Mouse (Mus musculus) cerebellum, postnatal 25 days (tissue): Measurements from ENCODE around the gene Apbb2.

Experiments
- DNase-seq, 2 experiments: peaks; one replicate each; pipeline ENCODE4 v3.0.0; 2021; ENCODE audit warnings: mixed read lengths in 2 of 2

The Apbb2 gene

DNA sequence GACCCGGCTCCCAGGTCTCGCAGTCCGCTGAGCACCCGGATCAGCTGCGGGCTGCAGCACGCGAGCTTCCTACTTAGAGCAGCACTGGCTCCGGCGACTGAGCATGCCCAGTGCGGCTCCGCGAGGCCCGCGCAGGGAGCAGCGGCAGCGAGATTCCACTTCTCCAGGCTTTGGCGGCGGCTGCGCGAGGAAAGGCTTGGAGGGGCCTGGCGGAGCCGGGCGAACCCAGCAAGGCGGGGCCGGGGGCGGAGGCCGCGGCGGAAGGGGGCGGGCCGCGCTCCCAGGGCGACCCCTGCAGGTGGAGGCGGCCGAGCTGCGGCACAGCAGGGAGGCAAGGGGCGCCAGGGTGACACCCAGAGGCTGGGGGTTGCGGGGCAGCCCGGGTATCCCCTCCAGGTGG, at the start of gene Apbb2:
TSS of gene Apbb2 (minus strand) at position 188 of the 400 bp plus-strand sequence.
- DNase-seq: peak; percentile 96 to 97

DNA sequence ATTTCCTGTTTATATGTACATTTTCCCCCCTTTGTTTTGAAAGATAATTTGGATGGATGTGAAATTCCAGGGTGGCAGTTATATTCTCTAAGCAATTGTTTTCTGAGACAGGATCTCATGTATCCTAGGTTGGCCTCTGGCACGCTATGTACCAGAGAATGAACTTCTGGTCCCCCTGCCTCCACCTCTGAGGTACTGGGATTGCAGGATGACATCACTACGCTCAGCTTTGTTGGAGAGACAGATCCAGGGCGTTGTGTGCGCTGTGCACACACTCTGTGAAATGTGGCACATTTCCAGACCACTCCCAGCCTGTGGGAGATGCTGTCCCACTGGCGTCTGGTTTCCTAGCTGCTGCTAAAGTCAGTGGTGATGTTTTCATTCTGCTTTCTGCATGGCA, 35.6 kb upstream of the Apbb2 start:
- DNase-seq: no peak

DNA sequence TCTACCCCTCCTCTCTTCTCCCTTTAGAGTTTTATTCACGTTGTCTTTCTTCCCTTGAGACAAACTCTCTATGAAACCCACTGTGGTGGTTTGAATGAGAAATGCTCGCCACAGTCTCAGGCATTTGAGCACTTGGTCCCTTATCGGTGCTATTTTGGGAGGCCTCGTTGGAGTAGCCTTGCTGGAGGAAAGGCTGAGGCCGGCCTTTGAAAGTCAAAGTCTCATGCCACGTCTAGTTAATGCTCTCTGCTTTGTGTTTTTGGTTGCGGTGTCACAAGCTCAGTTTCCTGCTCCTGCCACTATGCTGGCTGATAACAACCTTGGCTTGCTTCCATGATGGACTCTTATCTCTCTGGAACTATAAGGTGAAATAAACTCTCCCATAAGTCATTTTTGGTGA, 28.9 kb upstream of the Apbb2 start:
- no peak for DNase-seq

DNA sequence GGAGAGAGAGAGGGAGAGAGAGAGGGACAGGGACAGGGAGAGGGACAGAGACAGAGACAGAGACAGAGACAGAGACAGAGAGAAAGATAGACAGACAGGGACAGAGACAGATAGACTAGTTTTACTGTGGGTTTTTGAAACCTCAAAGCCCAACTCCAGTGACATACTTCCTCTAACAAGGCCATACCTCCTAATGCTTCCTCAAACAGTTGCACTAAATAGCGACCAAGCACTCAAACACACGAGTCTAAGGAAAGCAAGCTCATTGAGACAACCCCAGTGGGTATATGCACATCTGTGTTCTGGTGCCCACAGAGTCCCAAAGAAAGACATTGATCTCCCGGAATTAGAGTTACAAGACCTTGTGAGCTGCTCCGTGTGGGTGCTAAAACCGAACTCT, 24.7 kb upstream of the Apbb2 start:
- DNase-seq: no peak

DNA sequence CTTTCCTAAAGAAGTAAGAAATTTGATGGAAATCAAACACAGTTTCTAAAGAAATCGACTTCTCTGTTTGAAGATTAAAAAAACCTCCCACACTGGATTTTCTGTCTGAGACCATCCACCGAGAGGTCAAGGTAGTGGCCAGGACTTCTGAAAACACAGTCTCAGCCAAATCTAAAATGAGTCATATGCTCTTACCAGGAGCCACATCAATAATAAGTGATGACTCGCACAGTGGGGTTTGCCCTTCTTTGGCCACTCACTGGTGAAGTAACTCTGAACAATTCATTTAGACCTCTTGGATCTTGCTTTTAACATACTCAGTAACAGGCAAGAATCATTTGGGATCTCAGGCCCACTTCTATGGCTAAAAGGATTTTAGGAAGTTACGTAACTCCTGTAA, 23.6 kb upstream of the Apbb2 start:
- DNase-seq: no peak

DNA sequence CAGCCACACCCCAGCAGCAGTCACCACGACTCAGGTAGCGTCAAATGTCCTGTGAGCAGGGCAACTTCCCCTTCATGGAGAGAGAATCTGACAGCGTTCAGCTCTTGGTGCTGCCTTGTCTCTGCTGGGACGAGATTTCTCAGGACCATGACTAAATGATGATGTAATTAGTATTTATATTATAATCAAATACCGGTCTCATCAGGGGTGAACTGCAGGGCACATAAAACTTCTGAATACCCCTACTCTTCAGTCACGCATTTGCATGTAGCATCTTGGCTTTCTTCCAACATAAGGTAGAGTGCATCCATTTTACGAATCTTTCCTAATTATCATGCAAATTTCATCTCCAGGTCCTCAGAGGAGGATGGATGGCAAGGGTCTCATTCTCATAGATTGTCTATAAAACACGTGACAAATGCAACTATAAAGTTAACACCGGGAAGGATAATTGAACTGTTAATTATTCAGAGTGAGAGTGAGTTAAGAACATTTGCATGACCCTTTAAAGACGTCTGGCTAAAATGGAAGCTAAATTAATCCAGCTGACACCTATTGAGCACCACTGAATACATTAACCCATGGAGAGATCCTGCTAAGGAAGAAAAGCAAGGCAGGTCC, 17.0 kb upstream of the Apbb2 start:
- DNase-seq: no peak

DNA sequence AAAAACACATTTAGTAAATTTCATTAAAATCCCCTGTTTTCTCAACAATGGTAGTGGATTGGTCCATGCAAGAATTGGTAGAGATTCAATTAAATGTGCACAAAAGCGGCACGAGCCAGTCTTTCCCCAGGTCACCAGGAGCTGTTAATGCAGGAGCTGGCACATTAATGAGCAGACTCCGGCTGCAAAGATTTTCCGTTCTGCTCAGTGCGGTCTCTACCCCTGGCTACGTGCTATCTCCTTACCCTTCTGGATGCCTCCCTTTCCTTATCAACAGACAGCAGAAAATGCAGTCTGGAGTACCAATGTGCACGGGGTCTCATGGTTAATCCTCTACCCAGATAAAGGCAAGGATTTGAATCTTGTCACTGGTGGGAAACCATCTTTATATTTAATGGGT, 9.2 kb upstream of the Apbb2 start:
- no peak for DNase-seq

DNA sequence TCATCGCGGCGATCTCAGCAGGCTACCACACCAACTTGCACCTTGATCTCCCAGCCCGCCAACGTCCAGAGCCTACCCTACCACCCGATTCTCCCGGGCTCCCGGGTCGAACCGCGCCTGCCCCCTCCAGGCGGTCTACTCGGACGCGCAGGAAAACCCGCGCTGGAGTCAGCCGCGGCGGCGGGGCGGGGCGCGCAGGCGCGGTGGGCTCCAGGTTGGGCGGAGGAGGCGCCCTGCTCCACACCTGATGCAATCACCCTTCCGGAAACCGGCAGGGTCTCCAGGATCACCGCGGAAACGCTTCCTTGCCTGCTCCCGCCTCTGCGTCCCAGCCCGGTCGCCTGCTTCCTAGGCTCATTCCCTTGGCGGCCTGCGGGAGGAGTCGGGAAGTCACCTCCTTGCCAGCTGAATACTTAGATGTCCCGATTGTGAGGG, 1.6 kb upstream of the Apbb2 start:
- peak; percentile 92 to 95 for DNase-seq

DNA sequence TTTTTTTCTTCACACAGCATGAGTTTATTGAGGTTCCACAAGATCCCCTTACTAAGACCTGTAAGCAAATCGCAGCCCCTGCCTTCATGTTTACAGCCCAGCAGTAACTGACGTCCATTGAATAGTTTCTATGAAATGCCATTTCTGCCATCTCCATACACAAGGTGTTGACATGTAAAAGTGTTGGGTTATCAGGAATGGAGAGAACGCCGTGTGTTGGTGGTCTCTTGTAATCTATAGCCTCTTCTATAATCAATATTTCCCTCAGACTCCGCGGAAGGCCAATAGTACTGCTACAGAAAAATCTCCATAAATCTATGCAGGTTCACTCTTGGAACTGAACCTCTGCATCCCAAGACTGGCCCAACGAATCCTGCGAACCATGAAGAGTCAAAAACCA, 1.1 kb upstream of the Apbb2 start:
- no peak for DNase-seq

DNA sequence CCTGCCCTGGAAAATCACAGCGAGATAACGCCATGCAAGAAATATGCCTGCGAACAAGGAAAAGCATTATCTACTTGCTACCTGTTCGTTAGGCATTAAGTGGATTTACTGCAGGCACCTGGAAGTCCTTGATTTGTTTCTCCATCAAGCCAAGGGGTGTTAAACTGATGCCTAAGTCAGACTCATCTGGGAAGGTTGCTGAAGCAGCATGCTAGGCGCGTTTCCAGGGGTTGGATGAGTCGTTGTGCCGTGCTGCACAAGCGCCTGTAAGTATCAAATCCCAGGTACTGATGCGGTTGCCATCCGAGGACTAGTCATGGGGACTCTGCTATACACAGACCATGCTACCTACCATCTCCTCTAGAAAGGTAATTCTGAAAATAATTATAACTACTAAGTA, 611 bp upstream of the Apbb2 start:
- peak in 1 of 2 experiments; percentile 62 for DNase-seq

DNA sequence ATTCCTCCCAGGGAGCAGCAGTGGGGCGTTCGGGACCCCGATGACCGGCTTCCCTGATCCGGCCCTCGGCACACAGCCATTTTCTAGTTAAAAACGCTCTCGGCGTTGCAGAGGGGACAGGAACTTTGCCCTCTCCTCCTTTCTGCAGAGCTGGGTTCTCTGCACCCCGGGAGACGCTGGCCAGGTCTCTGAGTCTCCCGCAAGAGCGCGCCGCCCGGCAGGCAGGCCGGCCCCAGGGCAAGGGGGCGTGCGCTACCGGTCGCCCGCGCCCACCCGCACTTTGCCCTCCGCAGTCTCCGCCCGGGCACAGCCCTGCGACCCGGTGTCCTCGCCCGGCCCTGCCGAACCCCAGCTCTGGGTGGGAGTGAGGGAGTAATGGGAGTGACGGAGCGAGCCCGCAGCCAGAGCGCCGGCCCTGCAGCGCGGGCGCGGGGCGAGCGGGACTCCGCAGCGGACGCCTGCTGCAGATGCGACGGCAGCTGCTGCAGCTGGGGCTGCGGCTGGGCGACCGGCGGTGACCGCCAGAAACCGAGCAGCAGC, 593 bp downstream of the Apbb2 start:
- DNase-seq: peak; percentile 69 to 71

DNA sequence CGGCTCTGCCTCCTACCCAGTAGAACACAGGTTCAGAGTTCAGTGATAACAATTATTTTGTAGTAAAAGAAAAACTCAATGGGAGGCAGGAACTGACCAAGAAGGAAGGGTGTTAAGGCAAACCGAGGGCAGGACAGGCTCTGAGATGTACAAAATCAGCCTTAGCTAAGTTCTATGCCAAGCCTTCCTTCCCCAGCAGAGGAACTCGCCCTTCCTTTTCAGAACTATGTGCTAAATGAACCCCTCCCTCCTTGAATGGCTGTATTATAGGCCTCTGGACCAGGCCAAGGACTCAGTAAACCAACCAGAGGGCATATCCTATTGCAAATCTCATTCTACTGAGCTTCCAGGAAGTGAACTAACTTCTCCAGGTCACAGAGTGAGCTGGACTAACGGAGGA, 3.6 kb downstream of the Apbb2 start:
- no peak for DNase-seq

DNA sequence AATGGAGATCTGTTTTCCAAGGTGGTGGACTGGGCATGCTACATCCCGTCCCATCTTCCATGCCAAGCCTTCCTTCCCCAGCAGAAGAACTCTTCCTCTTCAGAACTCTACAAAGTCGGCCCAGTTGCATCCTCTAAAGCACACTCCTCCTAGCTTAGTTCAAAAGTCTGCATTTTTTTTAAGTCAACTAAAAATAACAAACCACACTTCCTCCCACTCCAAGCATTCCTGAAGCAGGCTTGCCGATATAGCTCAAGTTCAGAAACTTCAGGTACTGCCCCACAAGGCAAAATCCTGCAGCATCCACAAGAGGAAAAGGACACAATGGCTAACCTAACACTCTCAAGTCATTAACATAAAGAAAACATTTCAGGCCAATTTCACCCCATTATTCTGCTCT, 4.9 kb downstream of the Apbb2 start:
- no peak for DNase-seq

DNA sequence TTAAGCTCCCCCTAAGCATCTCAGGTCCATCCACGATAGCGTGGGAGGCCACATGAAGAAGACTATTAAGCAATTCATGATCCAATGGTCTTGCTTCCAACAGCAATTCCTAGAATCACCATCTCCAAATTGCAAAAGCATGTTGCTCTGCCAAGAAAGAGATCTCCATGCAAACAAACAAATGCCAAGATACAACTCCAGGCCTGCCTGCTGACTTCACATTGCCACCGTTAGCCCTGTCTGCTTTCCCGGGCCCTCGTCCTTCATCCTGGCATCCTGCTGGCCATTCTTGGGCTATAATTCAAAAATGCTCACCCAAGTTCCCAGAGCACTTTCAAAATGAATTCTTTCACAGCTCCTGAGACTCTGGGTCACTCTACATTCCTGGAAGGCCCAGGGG, 5.6 kb downstream of the Apbb2 start:
- peak; percentile 48 to 59 for DNase-seq

DNA sequence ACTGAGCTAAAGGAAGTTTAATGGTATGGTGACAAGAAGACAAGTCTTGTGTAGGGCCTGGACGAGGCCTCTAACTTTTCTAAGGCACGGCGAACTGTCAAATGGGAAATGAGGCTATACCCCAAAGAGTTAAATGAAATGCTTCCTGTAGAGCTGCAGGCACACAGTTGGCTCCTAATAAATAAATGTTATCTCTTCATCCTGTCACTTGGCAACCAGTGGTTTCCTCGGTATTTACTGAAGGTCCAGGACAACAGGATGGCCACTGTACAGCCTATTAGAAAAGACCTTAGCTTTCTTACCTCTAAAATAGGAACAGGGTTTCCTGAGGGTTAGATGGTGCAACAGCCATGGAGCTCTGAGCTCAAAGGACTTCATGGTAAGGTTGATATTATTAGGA, 6.7 kb downstream of the Apbb2 start:
- no peak for DNase-seq

DNA sequence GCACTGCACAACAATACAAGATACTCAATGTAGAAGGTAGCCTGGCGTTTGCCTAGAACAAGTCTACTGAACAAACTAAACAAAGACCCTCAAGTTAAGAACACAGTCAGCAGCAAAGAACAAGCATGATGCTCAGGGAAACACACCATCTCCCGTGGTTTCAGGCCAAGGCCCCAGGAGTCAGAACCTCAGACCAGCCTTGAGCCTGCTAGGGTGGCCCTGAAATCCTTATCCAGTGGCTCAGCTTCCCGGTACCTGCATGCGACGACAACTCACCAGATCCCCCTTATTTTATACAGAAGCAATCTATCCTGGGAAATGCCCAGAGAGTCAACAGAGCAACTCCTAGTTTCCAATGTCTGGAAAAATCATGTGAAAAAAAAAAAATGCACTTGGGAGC, 7.2 kb downstream of the Apbb2 start:
- no peak for DNase-seq

DNA sequence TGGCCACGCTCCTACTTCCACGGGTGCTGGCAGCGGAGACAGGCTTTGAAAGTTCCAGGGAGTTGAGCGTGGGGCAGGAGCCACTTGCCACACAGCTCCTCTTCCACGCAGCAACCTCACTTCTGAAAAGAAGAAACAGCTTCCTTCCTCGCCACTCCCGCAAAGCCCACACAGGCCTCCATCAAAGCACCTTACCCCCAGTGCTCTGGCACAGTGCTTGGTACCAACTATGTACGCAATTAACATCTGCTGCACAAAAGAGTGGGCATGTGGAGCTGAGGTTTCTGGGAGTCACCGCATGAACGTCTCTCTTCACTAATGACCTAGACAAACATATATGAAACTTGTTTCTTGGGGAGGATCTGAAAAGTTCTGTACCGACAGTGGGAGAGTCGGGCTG, 8.3 kb downstream of the Apbb2 start:
- no peak for DNase-seq

DNA sequence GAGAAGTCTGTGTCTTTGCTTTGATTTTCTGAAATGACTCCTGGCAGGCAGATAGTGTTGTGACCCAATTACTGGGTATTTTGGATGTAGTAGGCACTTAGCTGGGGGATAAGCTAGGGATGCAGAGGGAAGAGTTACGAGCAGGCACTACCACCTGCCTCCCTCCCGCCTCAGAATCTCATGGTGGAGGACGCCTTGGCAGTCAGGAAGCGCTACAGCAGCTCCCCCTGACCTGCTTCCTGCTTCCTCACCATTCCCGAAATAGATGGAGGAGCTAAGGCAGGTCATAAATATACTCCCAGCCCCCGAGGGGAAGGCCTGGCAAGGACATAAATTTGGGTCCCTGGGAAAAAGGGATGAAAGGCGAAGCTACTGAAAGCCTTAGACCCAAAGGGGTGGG, 9.3 kb downstream of the Apbb2 start:
- DNase-seq: peak; percentile 52 to 60

DNA sequence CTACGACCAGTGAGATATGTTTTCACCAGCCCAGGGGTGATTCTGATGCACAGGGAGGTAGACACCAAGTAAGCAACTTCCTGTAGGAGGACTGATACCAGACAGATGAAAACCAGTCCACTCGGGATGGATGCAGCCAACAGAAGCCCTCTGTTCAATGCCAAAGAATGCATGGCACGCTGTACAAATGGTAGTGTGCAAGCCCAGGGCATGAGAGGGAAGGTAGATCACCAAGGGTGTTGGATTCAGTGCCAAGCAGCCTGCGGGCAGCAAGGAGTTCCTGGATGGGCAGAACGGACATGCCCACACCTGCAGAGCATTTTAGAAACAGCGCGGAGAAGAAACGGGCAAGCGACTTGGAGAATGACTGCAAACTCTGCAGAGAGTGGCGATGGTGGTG, 10.8 kb downstream of the Apbb2 start:
- DNase-seq: no peak

DNA sequence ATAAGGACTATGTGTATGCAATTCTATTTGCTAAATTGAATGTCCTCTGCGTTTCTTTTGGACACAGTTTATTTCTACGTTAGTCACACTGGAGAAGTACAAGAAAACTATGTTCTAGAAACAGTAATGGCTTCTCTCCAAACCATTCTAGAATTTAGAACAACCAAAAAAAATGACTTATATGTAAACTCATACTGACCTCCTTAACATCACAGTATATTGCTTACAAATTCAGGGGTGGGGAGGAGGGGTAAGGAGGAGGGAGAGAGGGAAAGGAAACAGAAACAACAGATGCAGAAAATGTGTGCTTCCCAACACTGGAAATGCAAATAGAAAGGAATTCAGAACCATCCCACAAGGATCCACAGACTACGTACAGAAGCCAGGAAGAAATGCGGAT, 11.4 kb downstream of the Apbb2 start:
- no peak for DNase-seq

DNA sequence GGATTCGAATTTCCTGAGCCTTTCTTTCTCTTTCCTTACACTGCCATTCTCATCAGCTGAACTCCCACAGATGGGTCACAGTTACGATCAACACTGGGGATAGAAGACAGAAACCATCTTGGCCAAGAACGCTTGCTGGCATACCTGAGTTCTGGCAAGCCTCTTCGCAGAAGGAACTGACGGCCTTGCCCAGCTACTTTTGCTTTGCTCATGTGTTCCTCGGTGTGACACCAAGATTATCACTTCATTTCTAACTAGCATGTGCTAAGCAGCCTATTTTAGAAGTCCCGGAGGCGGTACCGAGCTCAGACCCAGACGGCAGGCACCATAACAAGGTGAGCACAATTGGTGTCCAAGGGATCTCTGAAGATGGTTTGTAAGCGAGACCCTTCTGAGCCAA, 12.9 kb downstream of the Apbb2 start:
- DNase-seq: peak; percentile 32 to 39

DNA sequence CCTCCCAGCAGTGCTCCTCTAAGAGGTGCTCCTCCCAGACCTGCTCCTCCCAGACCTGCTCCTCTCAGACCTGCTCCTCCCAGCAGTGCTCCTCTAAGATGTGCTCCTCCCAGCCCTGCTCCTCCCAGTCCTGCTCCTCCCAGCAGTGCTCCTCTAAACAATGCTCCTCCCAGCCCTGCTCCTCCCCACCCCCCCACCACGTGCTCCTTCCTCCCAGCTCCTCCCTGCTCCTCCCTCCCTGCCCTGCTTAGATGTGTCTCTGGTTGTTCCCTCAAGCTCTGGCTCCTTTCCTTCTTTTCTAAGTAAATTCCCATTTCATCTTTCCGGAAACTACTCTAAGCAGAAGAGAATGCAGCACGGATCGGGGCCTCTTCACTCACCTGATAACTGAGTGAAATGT, 14.2 kb downstream of the Apbb2 start:
- no peak for DNase-seq

DNA sequence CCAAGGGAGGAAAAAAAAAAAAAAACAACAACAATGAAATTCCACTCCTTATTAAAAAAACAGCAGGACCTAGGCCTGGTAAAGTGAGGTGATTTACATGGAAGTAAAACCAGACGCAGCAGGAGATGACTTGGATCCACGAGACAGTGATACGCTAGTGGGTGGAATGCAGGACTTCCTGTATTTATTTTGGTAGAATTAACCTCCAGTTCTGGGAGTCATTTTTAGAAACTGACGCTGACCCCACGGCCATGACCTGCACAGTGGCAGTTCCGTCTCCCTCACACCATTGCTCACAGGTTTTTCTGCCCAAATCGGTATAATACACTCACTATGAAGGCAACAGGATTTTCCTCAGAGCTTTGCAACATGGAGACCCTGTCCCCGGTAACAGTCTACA, 14.8 kb downstream of the Apbb2 start:
- DNase-seq: no peak

DNA sequence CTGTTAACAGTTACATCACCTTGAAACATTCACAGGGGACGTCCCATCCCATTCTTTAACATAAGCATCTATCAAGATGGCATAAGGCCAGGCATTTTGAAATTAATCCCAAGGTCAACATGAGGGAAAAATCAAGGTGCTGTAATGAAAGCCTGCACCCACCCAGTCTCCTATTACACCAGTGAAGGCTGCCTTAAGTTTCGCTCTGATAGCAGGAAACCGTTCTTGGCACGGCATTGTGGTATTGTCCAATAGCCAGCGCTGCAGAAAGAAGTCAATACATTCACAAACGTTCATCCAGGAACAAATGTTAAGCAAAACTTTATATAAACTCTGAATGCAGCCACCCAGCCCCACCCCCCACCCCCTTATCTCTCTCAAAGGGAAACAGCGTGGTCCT, 15.4 kb downstream of the Apbb2 start:
- DNase-seq: no peak

DNA sequence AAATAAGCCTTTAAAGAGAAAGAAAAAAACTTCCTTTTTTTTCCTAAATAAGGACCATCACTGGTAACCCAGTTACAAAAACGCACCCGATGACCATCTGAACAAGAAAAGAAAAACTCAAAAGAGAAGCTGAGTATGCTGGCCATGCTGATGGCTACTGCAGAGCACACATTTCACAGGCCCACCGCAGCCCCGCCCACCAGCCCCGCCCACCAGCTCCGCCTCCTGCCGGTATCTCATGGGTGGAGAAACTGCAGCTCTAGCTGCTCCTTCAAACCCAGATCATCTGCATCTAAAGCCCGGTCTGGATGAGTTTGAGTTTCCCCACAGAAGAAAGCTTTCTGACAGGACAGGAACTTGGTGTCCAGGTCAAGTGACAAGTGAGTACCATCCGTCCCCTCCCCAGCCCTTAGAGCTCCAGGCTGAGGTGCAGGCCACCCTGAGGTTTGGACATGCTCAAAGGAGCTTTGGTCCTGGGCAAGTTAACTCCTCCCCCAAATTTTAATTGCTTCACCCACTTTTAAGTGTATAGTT, 16.2 kb downstream of the Apbb2 start:
- no peak for DNase-seq
